ENCODE assay signal across 29 mouse cellular contexts in genomic region chr12:34569052-34569451, GRCm38 (mm10).
DNase-seq lines count a peak whose midpoint lies in the region; ATAC-seq and TF ChIP-seq lines count a peak whose summit lies in the region.
"Had no signal": no experiment of that assay in that cellular context is flagged by ENCODE, and none has a peak within 500 bp of the region (broad histone marks: within the 10 kb centered on the region; RNA-seq: fewer than 3 reads in every experiment).

No protein-coding gene starts in this region.

- DNase-seq in forebrain, embryonic 10.5 days (ENCODE audit: extremely low spot score, low spot score) = no peak
- DNase-seq in midbrain, embryonic 14.5 days = peak; percentile 8
- DNase-seq in midbrain, embryonic 11.5 days (ENCODE audit: low spot score, missing footprints) = no peak
- DNase-seq in forebrain, postnatal 0 days = peak; percentile 33
- peak; percentile 30 for DNase-seq in midbrain, postnatal 0 days (ENCODE audit: low spot score)
- DNase-seq in layer of hippocampus, adult 9-10 months (ENCODE audit: low spot score) = no peak
- DNase-seq: adrenal gland, postnatal 10 days; cerebellum, adult 18-20 months; cerebellum, postnatal 14 days; gastrocnemius, adult 2 months; heart, adult 2 months; heart, postnatal 4 days; kidney, adult 18-20 months; kidney, postnatal 36 days; right cerebral cortex, postnatal 4 days; thymus, adult 18-20 months; thymus, postnatal 25 days had no signal

- no peaks in the 10 kb centered on the region for H3K9me3 ChIP-seq in forebrain, embryonic 15.5 days
- no peaks in the 10 kb centered on the region for H3K9me3 ChIP-seq in forebrain, embryonic 10.5 days
- no peaks in the 10 kb centered on the region for H3K9me3 ChIP-seq in midbrain, embryonic 14.5 days (ENCODE audit: control insufficient read depth, low read length)
- no peaks in the 10 kb centered on the region for H3K9me3 ChIP-seq in midbrain, embryonic 11.5 days (ENCODE audit: control insufficient read depth, low read length)
- no peaks in the 10 kb centered on the region for H3K9me3 ChIP-seq in forebrain, postnatal 0 days (ENCODE audit: low read length)
- no peaks in the 10 kb centered on the region for H3K9me3 ChIP-seq in midbrain, postnatal 0 days (ENCODE audit: low read length)
- H3K9me3 ChIP-seq: embryonic facial prominence, embryonic 15.5 days; heart, embryonic 12.5 days; kidney, embryonic 15.5 days; limb, embryonic 13.5 days; lung, embryonic 15.5 days; midbrain, embryonic 12.5 days had no signal

- no peak overlapping the region for H3K4me3 ChIP-seq in forebrain, embryonic 15.5 days
- no peak overlapping the region for H3K4me3 ChIP-seq in forebrain, embryonic 10.5 days
- H3K4me3 ChIP-seq in midbrain, embryonic 14.5 days (replicated peaks; ENCODE audit: low read depth, low read length) = no peak overlapping the region
- H3K4me3 ChIP-seq in midbrain, embryonic 11.5 days (ENCODE audit: low read depth, low read length) = no peak overlapping the region
- no peak overlapping the region for H3K4me3 ChIP-seq in forebrain, postnatal 0 days (ENCODE audit: low read depth, low read length)
- H3K4me3 ChIP-seq in midbrain, postnatal 0 days (ENCODE audit: low read depth, low read length) = no peak overlapping the region
- H3K4me3 ChIP-seq: embryonic facial prominence, embryonic 15.5 days; gastrocnemius, adult 2 months; heart, adult 2 months; heart, embryonic 12.5 days; kidney, embryonic 15.5 days; layer of hippocampus, adult 2 months; limb, embryonic 13.5 days; lung, embryonic 15.5 days; midbrain, embryonic 12.5 days had no signal

- H3K9ac ChIP-seq in forebrain, embryonic 15.5 days (replicated peaks) = no peak overlapping the region
- H3K9ac ChIP-seq in midbrain, embryonic 14.5 days (replicated peaks; ENCODE audit: low read length) = no peak overlapping the region
- H3K9ac ChIP-seq in midbrain, embryonic 11.5 days (ENCODE audit: low read length) = no peak overlapping the region
- H3K9ac ChIP-seq in forebrain, postnatal 0 days = no peak overlapping the region
- H3K9ac ChIP-seq in midbrain, postnatal 0 days (replicated peaks; ENCODE audit: low read length, poor library complexity, severe bottlenecking) = no peak overlapping the region
- H3K9ac ChIP-seq: embryonic facial prominence, embryonic 15.5 days; heart, embryonic 12.5 days; kidney, embryonic 15.5 days; limb, embryonic 13.5 days; lung, embryonic 15.5 days; midbrain, embryonic 12.5 days had no signal

- no peak overlapping the region for H3K4me2 ChIP-seq in forebrain, embryonic 15.5 days (replicated peaks)
- no peak overlapping the region for H3K4me2 ChIP-seq in midbrain, embryonic 14.5 days (ENCODE audit: low read length)
- H3K4me2 ChIP-seq in midbrain, embryonic 11.5 days = no peak overlapping the region
- H3K4me2 ChIP-seq in forebrain, postnatal 0 days (ENCODE audit: low read depth) = no peak overlapping the region
- H3K4me2 ChIP-seq in midbrain, postnatal 0 days (ENCODE audit: low read depth, low read length, poor library complexity, severe bottlenecking) = no peak overlapping the region
- H3K4me2 ChIP-seq: embryonic facial prominence, embryonic 15.5 days; heart, embryonic 12.5 days; kidney, embryonic 15.5 days; limb, embryonic 13.5 days; liver, embryonic 11.5 days; lung, embryonic 15.5 days; midbrain, embryonic 12.5 days had no signal

- H3K27ac ChIP-seq in forebrain, embryonic 15.5 days (replicated peaks) = no peak overlapping the region
- no peak overlapping the region for H3K27ac ChIP-seq in forebrain, embryonic 10.5 days
- no peak overlapping the region for H3K27ac ChIP-seq in midbrain, embryonic 14.5 days (replicated peaks; ENCODE audit: low read depth, low read length)
- no peak overlapping the region for H3K27ac ChIP-seq in midbrain, embryonic 11.5 days (ENCODE audit: low read depth, low read length)
- no peak overlapping the region for H3K27ac ChIP-seq in forebrain, postnatal 0 days (ENCODE audit: low read depth, low read length)
- H3K27ac ChIP-seq in midbrain, postnatal 0 days (ENCODE audit: low read depth, low read length) = no peak overlapping the region
- H3K27ac ChIP-seq: embryonic facial prominence, embryonic 15.5 days; gastrocnemius, adult 2 months; heart, adult 2 months; kidney, embryonic 15.5 days; layer of hippocampus, adult 2 months; limb, embryonic 13.5 days; lung, embryonic 15.5 days; midbrain, embryonic 12.5 days; stomach, postnatal 0 days had no signal

- H3K36me3 ChIP-seq in forebrain, embryonic 15.5 days = no peaks in the 10 kb centered on the region
- no peaks in the 10 kb centered on the region for H3K36me3 ChIP-seq in forebrain, embryonic 10.5 days (replicated peaks)
- no peaks in the 10 kb centered on the region for H3K36me3 ChIP-seq in midbrain, embryonic 14.5 days (ENCODE audit: control insufficient read depth, insufficient read depth, low read length)
- H3K36me3 ChIP-seq in midbrain, embryonic 11.5 days (ENCODE audit: control insufficient read depth, insufficient read depth, low read length) = no peaks in the 10 kb centered on the region
- no peaks in the 10 kb centered on the region for H3K36me3 ChIP-seq in forebrain, postnatal 0 days (ENCODE audit: insufficient read depth)
- H3K36me3 ChIP-seq in midbrain, postnatal 0 days (ENCODE audit: insufficient read depth, low read length) = no peaks in the 10 kb centered on the region
- H3K36me3 ChIP-seq: embryonic facial prominence, embryonic 15.5 days; heart, embryonic 12.5 days; kidney, embryonic 15.5 days; limb, embryonic 13.5 days; lung, embryonic 15.5 days; midbrain, embryonic 12.5 days had no signal

- H3K27me3 ChIP-seq in forebrain, embryonic 15.5 days = no peaks in the 10 kb centered on the region
- no peaks in the 10 kb centered on the region for H3K27me3 ChIP-seq in forebrain, embryonic 10.5 days (ENCODE audit: poor library complexity, severe bottlenecking)
- H3K27me3 ChIP-seq in midbrain, embryonic 14.5 days (ENCODE audit: control insufficient read depth, insufficient read depth, low read length) = no peaks in the 10 kb centered on the region
- H3K27me3 ChIP-seq in midbrain, embryonic 11.5 days (ENCODE audit: control insufficient read depth, insufficient read depth, low read length) = no peaks in the 10 kb centered on the region
- no peaks in the 10 kb centered on the region for H3K27me3 ChIP-seq in forebrain, postnatal 0 days (ENCODE audit: insufficient read depth, low read length)
- H3K27me3 ChIP-seq in midbrain, postnatal 0 days (ENCODE audit: insufficient read depth, low read length) = no peaks in the 10 kb centered on the region
- H3K27me3 ChIP-seq: embryonic facial prominence, embryonic 15.5 days; heart, embryonic 12.5 days; kidney, embryonic 15.5 days; limb, embryonic 13.5 days; lung, embryonic 15.5 days; midbrain, embryonic 12.5 days had no signal

- ATAC-seq in forebrain, embryonic 15.5 days (replicated peaks) = peak; percentile 83
- no peak; the same call in 1 of the 2 replicates for ATAC-seq in midbrain, embryonic 14.5 days (ENCODE audit: low FRiP score, low TSS enrichment)
- no peak for ATAC-seq in midbrain, embryonic 11.5 days (ENCODE audit: low FRiP score)
- peak; percentile 92; the same call in 1 of the 2 replicates for ATAC-seq in forebrain, postnatal 0 days
- ATAC-seq in midbrain, postnatal 0 days (ENCODE audit: low FRiP score) = no peak
- ATAC-seq in monocyte, adult 5-6 weeks (replicated peaks; ENCODE audit: insufficient number of reproducible peaks, low FRiP score, low TSS enrichment, poor library complexity, severe bottlenecking) = no peak
- ATAC-seq: Patski had no signal

- H3K4me1 ChIP-seq in forebrain, embryonic 15.5 days = peaks cover 2% of the 10 kb centered on the region; the same call in 1 of the 2 replicates
- H3K4me1 ChIP-seq in forebrain, embryonic 10.5 days = no peaks in the 10 kb centered on the region
- peaks cover 3% of the 10 kb centered on the region; the same call in 1 of the 2 replicates for H3K4me1 ChIP-seq in midbrain, embryonic 14.5 days (ENCODE audit: control insufficient read depth, insufficient read depth, low read length)
- H3K4me1 ChIP-seq in midbrain, embryonic 11.5 days (ENCODE audit: control insufficient read depth, insufficient read depth, low read length) = no peaks in the 10 kb centered on the region
- H3K4me1 ChIP-seq in forebrain, postnatal 0 days (ENCODE audit: insufficient read depth) = no peaks in the 10 kb centered on the region
- no peaks in the 10 kb centered on the region for H3K4me1 ChIP-seq in midbrain, postnatal 0 days (ENCODE audit: insufficient read depth, low read length)
- H3K4me1 ChIP-seq: embryonic facial prominence, embryonic 15.5 days; heart, embryonic 12.5 days; kidney, embryonic 15.5 days; limb, embryonic 13.5 days; lung, embryonic 15.5 days; midbrain, embryonic 12.5 days had no signal

- no peak for TF ChIP-seq CTCF in forebrain, postnatal 0 days (IDR thresholded peaks at IDR 0.05; ENCODE audit: low read depth)
- TF ChIP-seq CTCF in midbrain, postnatal 0 days (IDR thresholded peaks at IDR 0.05) = no peak

- 42% methylated on average over 3 of the region's 3 CpGs for WGBS in forebrain, embryonic 15.5 days
- WGBS in forebrain, embryonic 10.5 days = 88% methylated on average over 3 of the region's 3 CpGs
- WGBS in midbrain, embryonic 14.5 days = 70% methylated on average over 3 of the region's 3 CpGs
- WGBS in midbrain, embryonic 11.5 days = 78% methylated on average over 3 of the region's 3 CpGs
- WGBS in forebrain, postnatal 0 days = 21% methylated on average over 3 of the region's 3 CpGs
- 49% methylated on average over 3 of the region's 3 CpGs for WGBS in midbrain, postnatal 0 days

Comparison
In these comparisons a context has a peak if more than half of its experiments do, and no peak if none do; other contexts are left out.
1. DNase-seq: peak in midbrain, embryonic 14.5 days (single experiment), forebrain, postnatal 0 days (single experiment) and midbrain, postnatal 0 days (single experiment); none in forebrain, embryonic 10.5 days (single experiment), midbrain, embryonic 11.5 days (single experiment) and layer of hippocampus, adult 9-10 months (single experiment).
2. ATAC-seq: peak in forebrain, embryonic 15.5 days (single experiment) and forebrain, postnatal 0 days (single experiment); none in midbrain, embryonic 14.5 days (single experiment), midbrain, embryonic 11.5 days (single experiment), midbrain, postnatal 0 days (single experiment) and monocyte, adult 5-6 weeks (single experiment).